Mouse (Mus musculus) heart, embryonic 15.5 days (tissue): ENCODE data around the gene Ccdc107. TPM values are rescaled to one million over a fixed set of nuclear protein-coding genes. Genes with fewer than 3 reads are reported as not detected.

Source experiments
- ATAC-seq: fragments of 200-750 bp; cut with Nextera tagmentation; replicated peaks from 2 replicates; pipeline ENCODE4 v1.8.0; 2017; ENCODE audit warnings: low read depth, moderate TSS enrichment; ENCODE audit not compliant: insufficient number of reproducible peaks, insufficient read depth, low FRiP score
- H3K27ac ChIP-seq: fragments of 300-500 bp; sonication (generic); 2 replicates; pipeline ENCODE4 v1.5.1; 2015; ENCODE audit warnings: mild to moderate bottlenecking, inconsistent platforms
- H3K27me3 ChIP-seq: fragments of 300-500 bp; sonication (generic); 2 replicates; pipeline ENCODE4 v1.6.1; 2015; ENCODE audit warnings: inconsistent platforms
- H3K36me3 ChIP-seq: fragments of 300-500 bp; sonication (generic); 2 replicates; pipeline ENCODE4 v1.6.1; 2015; ENCODE audit warnings: mild to moderate bottlenecking, inconsistent platforms
- H3K4me1 ChIP-seq: fragments of 300-500 bp; sonication (generic); replicated peaks from 2 replicates; pipeline ENCODE4 v1.6.1; 2015; ENCODE audit warnings: inconsistent platforms
- H3K4me2 ChIP-seq: fragments of 300-500 bp; sonication (generic); 2 replicates; pipeline ENCODE4 v1.6.1; 2015; ENCODE audit warnings: inconsistent platforms, mild to moderate bottlenecking, moderate library complexity
- H3K4me3 ChIP-seq: fragments of 300-500 bp; sonication (generic); 2 replicates; pipeline ENCODE4 v1.5.1; 2015; ENCODE audit warnings: mild to moderate bottlenecking, inconsistent platforms
- H3K9ac ChIP-seq: fragments of 300-500 bp; sonication (generic); 2 replicates; pipeline ENCODE4 v1.6.1; 2015; ENCODE audit warnings: mild to moderate bottlenecking, inconsistent platforms
- H3K9me3 ChIP-seq: fragments of 300-500 bp; sonication (generic); replicated peaks from 2 replicates; pipeline ENCODE4 v1.6.1; 2016; ENCODE audit warnings: inconsistent platforms
- WGBS: fragments of 180-500 bp; shearing (Covaris S2); methylation state at CpG from one replicate; pipeline ENCODE4 v1.1.7; 2015; ENCODE audit warnings: mixed read lengths; 5-methylcytosine and 5-hydroxymethylcytosine counted together
- polyA plus RNA-seq: library from polyadenylated mRNA; unstranded; fragments of >200 nt; fragmentation: Nextera tagmentation; extraction: Ambion mirVana; gene quantifications from 2 replicates; pipeline ENCODE4 v1.2.1, GENCODE M21; 2015

Ccdc107 gene
- 71.4 and 74.5 TPM in 2 replicates for polyA plus RNA-seq

- peak within 1 kb of the TSS; percentile 66 for H3K4me3 ChIP-seq
- H3K4me2 ChIP-seq = peak within 1 kb of the TSS; percentile 73
- 0% methylated on average over 25 of the region's 25 CpGs for WGBS
- peak; percentile 97 for ATAC-seq
- no peaks in the 10 kb centered on the region for H3K27me3 ChIP-seq
- H3K9me3 ChIP-seq = no peaks in the 10 kb centered on the region
- H3K4me1 ChIP-seq = peaks cover 37% of the 10 kb centered on the region
- peaks cover 7% of the 10 kb centered on the region; the same call in 1 of the 2 replicates for H3K36me3 ChIP-seq
- peak within 1 kb of the TSS; percentile 89 for H3K27ac ChIP-seq
- H3K9ac ChIP-seq = peak within 1 kb of the TSS; percentile 83
These were observed at the start of gene Ccdc107 for GRCm38 (mm10) chr4:43492821-43493185. Gene Ccdc107 (plus strand): TSS chr4:43492900.

GRCm38 (mm10) chr4:43443511-43443910, 49.2 kb upstream of the Ccdc107 start:
- Histone ChIP-seq H3K4me1 (peaks cover 14% of the 10 kb centered on the region), H3K9me3 (no peaks in the 10 kb centered on the region), H3K36me3 (peaks cover 35% of the 10 kb centered on the region), H3K27me3 (no peaks in the 10 kb centered on the region), H3K27ac (peak overlapping the region; percentile 93), H3K4me2 (peak overlapping the region; percentile 97), H3K4me3 (peak overlapping the region; percentile 93), H3K9ac (peak overlapping the region; percentile 99)
- 2% methylated on average over 28 of the region's 28 CpGs for WGBS
- ATAC-seq = no peak

- H3K4me2 ChIP-seq = no peak overlapping the region
- no peak overlapping the region for H3K4me3 ChIP-seq
- no peak for ATAC-seq
- WGBS = 93% methylated on average over 13 of the region's 13 CpGs
- H3K9ac ChIP-seq = no peak overlapping the region
- H3K4me1 ChIP-seq = peaks cover 15% of the 10 kb centered on the region
- peaks cover 35% of the 10 kb centered on the region for H3K36me3 ChIP-seq
- 0 out of 2 replicates have a peak, but pooled peaks cover 3% of the 10 kb centered on the region for H3K27me3 ChIP-seq
- no peaks in the 10 kb centered on the region for H3K9me3 ChIP-seq
- no peak overlapping the region for H3K27ac ChIP-seq
These were observed 45.4 kb upstream of the Ccdc107 start for GRCm38 (mm10) chr4:43447251-43447650.

- no peak overlapping the region for H3K27ac ChIP-seq
- peaks cover 23% of the 10 kb centered on the region for H3K4me1 ChIP-seq
- no peak for ATAC-seq
These were observed 44.1 kb upstream of the Ccdc107 start for GRCm38 (mm10) chr4:43448554-43448953.

GRCm38 (mm10) chr4:43452315-43452714, 40.4 kb upstream of the Ccdc107 start:
- Histone ChIP-seq H3K4me3 (no peak overlapping the region), H3K27ac (no peak overlapping the region), H3K4me1 (peaks cover 23% of the 10 kb centered on the region), H3K4me2 (peak overlapping the region; percentile 17; the same call in 1 of the 2 replicates), H3K9ac (no peak overlapping the region), H3K27me3 (peaks cover 37% of the 10 kb centered on the region), H3K36me3 (peaks cover 11% of the 10 kb centered on the region), H3K9me3 (no peaks in the 10 kb centered on the region)
- WGBS = 40% methylated on average over 11 of the region's 11 CpGs
- no peak for ATAC-seq

More at GRCm38 (mm10) chr4:43448554-43448953, 44.1 kb upstream of the Ccdc107 start:
- no peaks in the 10 kb centered on the region for H3K9me3 ChIP-seq
- 84% methylated on average over 3 of the region's 3 CpGs for WGBS
- no peak overlapping the region for H3K4me3 ChIP-seq
- H3K36me3 ChIP-seq = peaks cover 35% of the 10 kb centered on the region
- no peak overlapping the region for H3K9ac ChIP-seq
- H3K27me3 ChIP-seq = peaks cover 13% of the 10 kb centered on the region; the same call in 1 of the 2 replicates
- no peak overlapping the region for H3K4me2 ChIP-seq

- H3K4me3 ChIP-seq = peak overlapping the region; percentile 23
- no peaks in the 10 kb centered on the region for H3K36me3 ChIP-seq
- H3K9ac ChIP-seq = peak overlapping the region; percentile 31; the same call in 1 of the 2 replicates
- H3K4me1 ChIP-seq = peaks cover 23% of the 10 kb centered on the region
- H3K9me3 ChIP-seq = no peaks in the 10 kb centered on the region
- H3K4me2 ChIP-seq = peak overlapping the region; percentile 60
- ATAC-seq = no peak
- peaks cover 37% of the 10 kb centered on the region for H3K27me3 ChIP-seq
- under 1% methylated on average over 18 of the region's 18 CpGs for whole genome bisulfite sequencing
- no peak overlapping the region for H3K27ac ChIP-seq
These were observed 39.3 kb upstream of the Ccdc107 start for GRCm38 (mm10) chr4:43453413-43453812.

GRCm38 (mm10) chr4:43454041-43454836, 38.5 kb upstream of the Ccdc107 start, which contains the start of gene Cd72:
Gene Cd72 (minus strand): TSS chr4:43454628.
- H3K4me1 ChIP-seq = peaks cover 23% of the 10 kb centered on the region
- peak within 1 kb of the TSS; percentile 60 for H3K4me2 ChIP-seq
- 27% methylated on average over 20 of the region's 20 CpGs for WGBS
- H3K36me3 ChIP-seq = no peaks in the 10 kb centered on the region
- H3K9me3 ChIP-seq = no peaks in the 10 kb centered on the region
- peak within 1 kb of the TSS; percentile 31; the same call in 1 of the 2 replicates for H3K9ac ChIP-seq
- no peak within 1 kb of the TSS for H3K27ac ChIP-seq
- peak within 1 kb of the TSS; percentile 23 for H3K4me3 ChIP-seq
- H3K27me3 ChIP-seq = peaks cover 37% of the 10 kb centered on the region
- no peak for ATAC-seq

GRCm38 (mm10) chr4:43456470-43456869, 36.2 kb upstream of the Ccdc107 start:
- no peak overlapping the region for H3K4me2 ChIP-seq
- H3K4me1 ChIP-seq = peaks cover 23% of the 10 kb centered on the region
- H3K9ac ChIP-seq = no peak overlapping the region
- peaks cover 34% of the 10 kb centered on the region for H3K27me3 ChIP-seq
- ATAC-seq = no peak
- no peaks in the 10 kb centered on the region for H3K36me3 ChIP-seq
- H3K27ac ChIP-seq = no peak overlapping the region
- 23% methylated on average over 4 of the region's 4 CpGs for WGBS
- no peaks in the 10 kb centered on the region for H3K9me3 ChIP-seq
- no peak overlapping the region for H3K4me3 ChIP-seq

- ATAC-seq = no peak
- Histone ChIP-seq H3K27me3 (peaks cover 34% of the 10 kb centered on the region), H3K9ac (no peak overlapping the region), H3K4me2 (no peak overlapping the region), H3K4me1 (peaks cover 22% of the 10 kb centered on the region), H3K27ac (no peak overlapping the region), H3K36me3 (no peaks in the 10 kb centered on the region), H3K4me3 (no peak overlapping the region), H3K9me3 (no peaks in the 10 kb centered on the region)
- 11% methylated on average over 8 of the region's 8 CpGs for WGBS
These were observed 35.6 kb upstream of the Ccdc107 start for GRCm38 (mm10) chr4:43457124-43457523.

- Histone ChIP-seq H3K4me1 (no peaks in the 10 kb centered on the region), H3K27ac (no peak overlapping the region), H3K27me3 (no peaks in the 10 kb centered on the region), H3K9ac (no peak overlapping the region), H3K4me2 (no peak overlapping the region), H3K9me3 (no peaks in the 10 kb centered on the region), H3K36me3 (no peaks in the 10 kb centered on the region), H3K4me3 (no peak overlapping the region)
- 76% methylated on average over 5 of the region's 5 CpGs for WGBS
- no peak for ATAC-seq
These were observed 29.6 kb upstream of the Ccdc107 start for GRCm38 (mm10) chr4:43463102-43463501.

GRCm38 (mm10) chr4:43465935-43466334, 26.8 kb upstream of the Ccdc107 start:
- H3K36me3 ChIP-seq = no peaks in the 10 kb centered on the region
- H3K9ac ChIP-seq = no peak overlapping the region
- ATAC-seq = no peak
- no peak overlapping the region for H3K4me2 ChIP-seq
- no peak overlapping the region for H3K4me3 ChIP-seq
- H3K27me3 ChIP-seq = no peaks in the 10 kb centered on the region
- H3K9me3 ChIP-seq = no peaks in the 10 kb centered on the region
- no peaks in the 10 kb centered on the region for H3K4me1 ChIP-seq
- WGBS = 76% methylated on average over 6 of the region's 6 CpGs
- no peak overlapping the region for H3K27ac ChIP-seq
